Mouse (Mus musculus) testis, adult 2 months (tissue): ENCODE results near the gene Enpp6. TPM values are rescaled to one million over a fixed set of nuclear protein-coding genes. Genes with fewer than 3 reads are reported as not detected.

Experiments
- H3K27ac ChIP-seq: fragments of 200-500 bp; 2 replicates; pipeline ENCODE4 v1.5.1; 2012; ENCODE audit warnings: low read depth, low read length; ENCODE audit not compliant: control insufficient read depth, insufficient read depth
- H3K27me3 ChIP-seq: fragments of 200-500 bp; 2 replicates; pipeline ENCODE4 v1.6.1; 2012; ENCODE audit warnings: mild to moderate bottlenecking, low read length, moderate library complexity; ENCODE audit not compliant: control insufficient read depth, insufficient read depth
- H3K36me3 ChIP-seq: fragments of 200-500 bp; 2 replicates; pipeline ENCODE4 v1.6.1; 2012; ENCODE audit warnings: mild to moderate bottlenecking, low read length; ENCODE audit not compliant: control insufficient read depth, insufficient read depth
- H3K4me1 ChIP-seq: fragments of 200-500 bp; 2 replicates; pipeline ENCODE4 v1.6.1; 2012; ENCODE audit warnings: low read length; ENCODE audit not compliant: control insufficient read depth, insufficient read depth
- H3K4me3 ChIP-seq: fragments of 200-500 bp; 2 replicates; pipeline ENCODE4 v1.5.1; 2012; ENCODE audit warnings: low read depth, mild to moderate bottlenecking, low read length, moderate library complexity, mixed read lengths; ENCODE audit not compliant: control insufficient read depth
- CTCF ChIP-seq: fragments of 200-500 bp; IDR thresholded peaks from 2 replicates; pipeline ENCODE4 v1.5.1; 2012; ENCODE audit warnings: low read depth, mild to moderate bottlenecking, inconsistent platforms, low read length, moderate library complexity; ENCODE audit not compliant: control insufficient read depth, insufficient read depth, insufficient replicate concordance
- POLR2A ChIP-seq: fragments of 200-500 bp; IDR thresholded peaks from 2 replicates; pipeline ENCODE4 v1.6.1; 2012; ENCODE audit warnings: low read depth, mild to moderate bottlenecking, inconsistent platforms, low read length, moderate library complexity; ENCODE audit not compliant: control insufficient read depth
- polyA plus RNA-seq: library from polyadenylated mRNA; depleted of rRNA; stranded (reverse); fragments of >200 nt; gene quantifications from 2 replicates; pipeline ENCODE4 v1.2.3, GENCODE M21; 2012

The Enpp6 gene
- polyA plus RNA-seq, 1 experiment, result 31.1 TPM

GRCm38 (mm10) chr8:47046340-47046739 lies 59.7 kb downstream of the Enpp6 start:
- no peaks in the 10 kb centered on the region for H3K27me3 ChIP-seq
- no peaks in the 10 kb centered on the region; the same call in 1 of the 2 replicates for H3K4me1 ChIP-seq
- no peaks in the 10 kb centered on the region for H3K36me3 ChIP-seq
- H3K27ac ChIP-seq, result no peak overlapping the region
- TF ChIP-seq POLR2A (no peak), CTCF (no peak)
- H3K4me3 ChIP-seq, result no peak overlapping the region

- TF ChIP-seq CTCF (no peak), POLR2A (no peak)
- no peaks in the 10 kb centered on the region for H3K27me3 ChIP-seq
- H3K36me3 ChIP-seq, result no peaks in the 10 kb centered on the region
- H3K4me3 ChIP-seq, result no peak overlapping the region
- H3K4me1 ChIP-seq, result no peaks in the 10 kb centered on the region; the same call in 1 of the 2 replicates
- no peak overlapping the region for H3K27ac ChIP-seq
These were observed 60.5 kb downstream of the Enpp6 start for GRCm38 (mm10) chr8:47047146-47047545.

- Histone ChIP-seq H3K4me1 (no peaks in the 10 kb centered on the region; the same call in 1 of the 2 replicates), H3K36me3 (no peaks in the 10 kb centered on the region), H3K4me3 (no peak overlapping the region), H3K27me3 (no peaks in the 10 kb centered on the region), H3K27ac (no peak overlapping the region)
- TF ChIP-seq CTCF, result no peak
- no peak for TF ChIP-seq POLR2A
These were observed 61.9 kb downstream of the Enpp6 start for GRCm38 (mm10) chr8:47048584-47048983.

- Histone ChIP-seq H3K4me1 (no peaks in the 10 kb centered on the region; the same call in 1 of the 2 replicates), H3K36me3 (no peaks in the 10 kb centered on the region), H3K4me3 (no peak overlapping the region), H3K27me3 (no peaks in the 10 kb centered on the region), H3K27ac (no peak overlapping the region)
- no peak for TF ChIP-seq CTCF
- no peak for TF ChIP-seq POLR2A
These were observed 66.0 kb downstream of the Enpp6 start for GRCm38 (mm10) chr8:47052643-47053042.

- Histone ChIP-seq H3K27ac (no peak overlapping the region), H3K4me1 (no peaks in the 10 kb centered on the region), H3K4me3 (no peak overlapping the region), H3K27me3 (no peaks in the 10 kb centered on the region), H3K36me3 (no peaks in the 10 kb centered on the region)
- TF ChIP-seq POLR2A, result no peak
- no peak for TF ChIP-seq CTCF
These were observed 69.4 kb downstream of the Enpp6 start for GRCm38 (mm10) chr8:47056086-47056485.

GRCm38 (mm10) chr8:47058526-47058925 lies 71.8 kb downstream of the Enpp6 start:
- Histone ChIP-seq H3K36me3 (no peaks in the 10 kb centered on the region), H3K4me3 (no peak overlapping the region), H3K4me1 (no peaks in the 10 kb centered on the region), H3K27me3 (no peaks in the 10 kb centered on the region), H3K27ac (no peak overlapping the region)
- TF ChIP-seq CTCF (no peak), POLR2A (no peak)

GRCm38 (mm10) chr8:47058971-47059370 lies 72.3 kb downstream of the Enpp6 start:
- Histone ChIP-seq H3K4me1 (no peaks in the 10 kb centered on the region), H3K27ac (no peak overlapping the region), H3K36me3 (no peaks in the 10 kb centered on the region), H3K27me3 (no peaks in the 10 kb centered on the region), H3K4me3 (no peak overlapping the region)
- TF ChIP-seq CTCF (no peak), POLR2A (no peak)
